In the genomic region with DNA sequence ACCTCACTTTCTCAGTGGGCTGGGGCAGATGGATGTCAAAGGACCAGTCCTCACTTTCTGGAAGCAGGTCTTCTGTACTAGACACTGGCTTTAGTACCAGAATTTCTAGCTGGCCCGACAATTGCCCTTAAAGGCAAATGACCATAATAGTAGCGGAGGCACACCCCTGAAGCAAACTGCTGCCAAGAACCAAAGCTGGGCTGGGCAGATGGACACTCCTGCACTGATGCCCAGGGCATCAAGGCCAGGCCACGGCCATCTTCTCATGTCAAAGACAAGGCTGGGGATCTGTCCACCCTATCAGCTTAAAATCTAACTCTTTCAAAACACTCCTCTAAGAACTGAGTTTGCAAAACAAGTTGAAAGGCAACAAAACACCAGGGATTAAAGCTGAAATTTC, we compare ENCODE assay signal across 18 mouse cellular contexts.
DNase-seq lines count a peak whose midpoint lies in the region; ATAC-seq and TF ChIP-seq lines count a peak whose summit lies in the region.
"Had no signal": no experiment of that assay in that cellular context is flagged by ENCODE, and none has a peak within 500 bp of the region (broad histone marks: within the 10 kb centered on the region; RNA-seq: fewer than 3 reads in every experiment).

No protein-coding gene starts in this region.

- H3K9me3 ChIP-seq in kidney, embryonic 15.5 days (replicated peaks) = no peaks in the 10 kb centered on the region
- H3K9me3 ChIP-seq: embryonic facial prominence, embryonic 15.5 days; forebrain, embryonic 15.5 days; heart, embryonic 15.5 days; hindbrain, embryonic 15.5 days had no signal

- no peak for TF ChIP-seq POLR2A in kidney, adult 2 months (IDR thresholded peaks at IDR 0.05; ENCODE audit: low read depth, low read length)

- 0 out of 2 replicates have a peak overlapping the region, but pooled peaks have one; percentile 22 for H3K27ac ChIP-seq in kidney, embryonic 15.5 days
- H3K27ac ChIP-seq in kidney, adult 2 months (ENCODE audit: insufficient read depth, low read depth, low read length) = no peak overlapping the region
- H3K27ac ChIP-seq: embryonic facial prominence, embryonic 15.5 days; forebrain, embryonic 15.5 days; heart, adult 2 months; heart, embryonic 15.5 days; hindbrain, embryonic 15.5 days had no signal

- no peaks in the 10 kb centered on the region for H3K27me3 ChIP-seq in kidney, embryonic 15.5 days
- H3K27me3 ChIP-seq in kidney, adult 2 months (replicated peaks; ENCODE audit: control insufficient read depth, insufficient read depth, low read length) = no peaks in the 10 kb centered on the region
- H3K27me3 ChIP-seq: embryonic facial prominence, embryonic 15.5 days; forebrain, embryonic 15.5 days; heart, embryonic 15.5 days; hindbrain, embryonic 15.5 days had no signal

- DNase-seq in cerebellum, postnatal 14 days = peak; percentile 28 to 41
- DNase-seq in cerebellum, adult 9-10 months = no peak
- no peak for DNase-seq in kidney, adult 2 months
- peak; percentile 69 for DNase-seq in ovary, adult 18-20 months (ENCODE audit: low spot score)
- DNase-seq in ovary, postnatal 14 days (ENCODE audit: low spot score) = no peak
- DNase-seq in right cerebral cortex, postnatal 25 days = no peak
- DNase-seq: embryo, embryonic 11 days; gastrocnemius, postnatal 36 days; heart, adult 2 months; heart, postnatal 14 days had no signal

- H3K9ac ChIP-seq in kidney, embryonic 15.5 days = no peak overlapping the region
- H3K9ac ChIP-seq: embryonic facial prominence, embryonic 15.5 days; forebrain, embryonic 15.5 days; heart, embryonic 15.5 days; hindbrain, embryonic 15.5 days had no signal

- WGBS in kidney, embryonic 15.5 days = 68% methylated on average over 3 of the region's 3 CpGs
- WGBS in kidney, adult 2 months = 60% methylated on average over 3 of the region's 3 CpGs

- no peak overlapping the region for H3K4me2 ChIP-seq in kidney, embryonic 15.5 days
- H3K4me2 ChIP-seq: embryonic facial prominence, embryonic 15.5 days; forebrain, embryonic 15.5 days; heart, embryonic 11.5 days; heart, embryonic 15.5 days; hindbrain, embryonic 15.5 days had no signal

- no peak for TF ChIP-seq CTCF in kidney, adult 2 months (conservative IDR thresholded peaks at IDR 0.05; ENCODE audit: insufficient read depth, insufficient read length, low read depth, low read length)

- peaks cover 31% of the 10 kb centered on the region for H3K4me1 ChIP-seq in kidney, embryonic 15.5 days
- peaks cover 22% of the 10 kb centered on the region for H3K4me1 ChIP-seq in kidney, adult 2 months (ENCODE audit: control insufficient read depth, insufficient read depth, low read length)
- H3K4me1 ChIP-seq: embryonic facial prominence, embryonic 15.5 days; forebrain, embryonic 15.5 days; hindbrain, embryonic 15.5 days had no signal

- H3K36me3 ChIP-seq in kidney, embryonic 15.5 days = no peaks in the 10 kb centered on the region
- no peaks in the 10 kb centered on the region for H3K36me3 ChIP-seq in kidney, adult 2 months (ENCODE audit: control insufficient read depth, insufficient read depth, low read length)
- H3K36me3 ChIP-seq: embryonic facial prominence, embryonic 15.5 days; forebrain, embryonic 15.5 days; heart, embryonic 15.5 days; hindbrain, embryonic 15.5 days had no signal

- H3K4me3 ChIP-seq in kidney, embryonic 15.5 days (replicated peaks) = no peak overlapping the region
- H3K4me3 ChIP-seq in kidney, adult 2 months (ENCODE audit: insufficient read depth, low read depth, low read length) = no peak overlapping the region
- H3K4me3 ChIP-seq: embryonic facial prominence, embryonic 15.5 days; erythroblast, embryonic 14.5 days; forebrain, embryonic 15.5 days; heart, adult 2 months; heart, embryonic 15.5 days; hindbrain, embryonic 15.5 days had no signal

- ATAC-seq in kidney, embryonic 15.5 days (replicated peaks; ENCODE audit: low FRiP score) = no peak
- ATAC-seq in granulocyte monocyte progenitor cell, adult 5-6 weeks (replicated peaks; ENCODE audit: poor library complexity, severe bottlenecking) = 0 out of 2 replicates have a peak, but pooled peaks have one; percentile 11

Comparison
In these comparisons a context has a peak if more than half of its experiments do, and no peak if none do; other contexts are left out.
1. DNase-seq: peak in cerebellum, postnatal 14 days (2 of 2) and ovary, adult 18-20 months (single experiment); none in cerebellum, adult 9-10 months (single experiment), kidney, adult 2 months (single experiment), ovary, postnatal 14 days (single experiment) and right cerebral cortex, postnatal 25 days (single experiment).